Mouse (Mus musculus) inflammation-experienced regulatory T-cells (primary cell): Measurements from ENCODE around the gene Olfr1466. TPM values are rescaled to one million over a fixed set of nuclear protein-coding genes. Genes with fewer than 3 reads are reported as not detected.

Source experiments
- polyA plus RNA-seq, 2 experiments: library from polyadenylated mRNA; unstranded; fragments of 100-300 nt; shearing (Covaris generic); gene quantifications; one replicate each; pipeline ENCODE4 v1.2.1; 2017

Olfr1466 gene
- polyA plus RNA-seq, result not detected

GRCm38 (mm10) chr19:13338562-13338961 lies at the start of gene Olfr1466:
Gene Olfr1466 (plus strand): TSS chr19:13338862.

GRCm38 (mm10) chr19:13315441-13315840 lies 23.2 kb upstream of the Olfr1466 start, which contains the start of gene Olfr1465:
Gene Olfr1465 (minus strand): TSS chr19:13315541.

GRCm38 (mm10) chr19:13361936-13362335 lies 23.3 kb downstream of the Olfr1466 start, which contains the start of gene Olfr1467:
Gene Olfr1467 (plus strand): TSS chr19:13362236.

Other genes with a start within 250 kb of the Olfr1466 start
- gene Olfr1457, start 241.0 kb upstream of the Olfr1466 start, polyA plus RNA-seq, result 1 to 10 TPM in 1 of 2 experiments, not detected in 1; 1.1 TPM
- gene Olfr1458, start 232.1 kb upstream of the Olfr1466 start, polyA plus RNA-seq, result under 1 TPM in 1 of 2 experiments, not detected in 1; 0.77 TPM
- gene Olfr1459, start 189.3 kb upstream of the Olfr1466 start, polyA plus RNA-seq, result under 1 TPM; 0.07 to 0.38 TPM
- gene Olfr1461, start 175.9 kb upstream of the Olfr1466 start, polyA plus RNA-seq, result under 1 TPM in 1 of 2 experiments, not detected in 1; 0.71 TPM
- under 1 TPM in 1 of 2 experiments, not detected in 1; 0.05 TPM for gene Olfr1462, start 153.1 kb upstream of the Olfr1466 start, polyA plus RNA-seq
- not detected for gene Olfr1463, start 107.5 kb upstream of the Olfr1466 start, polyA plus RNA-seq
- gene Olfr1465, start 23.3 kb upstream of the Olfr1466 start, polyA plus RNA-seq, result not detected
- gene Olfr1467, start 23.4 kb downstream of the Olfr1466 start, polyA plus RNA-seq, result under 1 TPM; 0.06 to 0.65 TPM
- gene Olfr1469, start 69.0 kb downstream of the Olfr1466 start, polyA plus RNA-seq, result 1 to 10 TPM in 1 of 2 experiments, under 1 TPM in 1; 0.39 to 1.0 TPM
- 1 to 10 TPM in 1 of 2 experiments, under 1 TPM in 1; 0.13 to 1.2 TPM for gene Olfr1471, start 104.5 kb downstream of the Olfr1466 start, polyA plus RNA-seq
- not detected for gene Olfr1472, start 117.2 kb downstream of the Olfr1466 start, polyA plus RNA-seq
- 1 to 10 TPM in 1 of 2 experiments, not detected in 1; 1.1 TPM for gene Olfr1474, start 130.7 kb downstream of the Olfr1466 start, polyA plus RNA-seq
- gene Olfr1475, start 141.3 kb downstream of the Olfr1466 start, polyA plus RNA-seq, result not detected
- under 1 TPM in 1 of 2 experiments, not detected in 1; 0.53 TPM for gene Olfr1477, start 161.7 kb downstream of the Olfr1466 start, polyA plus RNA-seq
- gene Olfr1480, start 189.1 kb downstream of the Olfr1466 start, polyA plus RNA-seq, result not detected
- not detected for gene Olfr1484, start 244.6 kb downstream of the Olfr1466 start, polyA plus RNA-seq